Comparison of ENCODE assay signal across 11 mouse cellular contexts in genomic region chr13:109775197-109775596, GRCm38 (mm10).
DNase-seq lines count a peak whose midpoint lies in the region; ATAC-seq and TF ChIP-seq lines count a peak whose summit lies in the region.
"Had no signal": no experiment of that assay in that cellular context is flagged by ENCODE, and none has a peak within 500 bp of the region (broad histone marks: within the 10 kb centered on the region; RNA-seq: fewer than 3 reads in every experiment).

No protein-coding gene starts in this region.

- no peak overlapping the region for H3K4me2 ChIP-seq in forebrain, embryonic 14.5 days (ENCODE audit: low read length)
- H3K4me2 ChIP-seq in forebrain, embryonic 15.5 days (replicated peaks): no peak overlapping the region
- H3K4me2 ChIP-seq in midbrain, embryonic 13.5 days (replicated peaks): no peak overlapping the region
- H3K4me2 ChIP-seq in midbrain, embryonic 16.5 days (ENCODE audit: low read length): no peak overlapping the region
- H3K4me2 ChIP-seq in hindbrain, embryonic 12.5 days (replicated peaks): no peak overlapping the region
- H3K4me2 ChIP-seq in stomach, postnatal 0 days (replicated peaks; ENCODE audit: low read depth): no peak overlapping the region

- peak; percentile 43; the same call in 1 of the 2 replicates for ATAC-seq in forebrain, embryonic 14.5 days
- ATAC-seq in forebrain, embryonic 15.5 days (replicated peaks): no peak
- ATAC-seq in midbrain, embryonic 13.5 days: 0 out of 2 replicates have a peak, but pooled peaks have one; percentile 16
- ATAC-seq in midbrain, embryonic 16.5 days: no peak
- peak; percentile 65 for ATAC-seq in hindbrain, embryonic 12.5 days (ENCODE audit: low FRiP score)
- no peak for ATAC-seq in stomach, postnatal 0 days (ENCODE audit: low FRiP score, low TSS enrichment)

- H3K4me3 ChIP-seq in forebrain, embryonic 14.5 days (ENCODE audit: low read depth, low read length): no peak overlapping the region
- no peak overlapping the region for H3K4me3 ChIP-seq in forebrain, embryonic 15.5 days
- no peak overlapping the region for H3K4me3 ChIP-seq in midbrain, embryonic 13.5 days (replicated peaks)
- no peak overlapping the region for H3K4me3 ChIP-seq in midbrain, embryonic 16.5 days (ENCODE audit: low read depth, low read length)
- no peak overlapping the region for H3K4me3 ChIP-seq in hindbrain, embryonic 12.5 days
- H3K4me3 ChIP-seq in stomach, postnatal 0 days (ENCODE audit: low read depth, low read length): no peak overlapping the region

- H3K27me3 ChIP-seq in forebrain, embryonic 14.5 days (replicated peaks; ENCODE audit: control insufficient read depth, insufficient read depth, low read length): no peaks in the 10 kb centered on the region
- no peaks in the 10 kb centered on the region for H3K27me3 ChIP-seq in forebrain, embryonic 15.5 days
- H3K27me3 ChIP-seq in midbrain, embryonic 13.5 days: no peaks in the 10 kb centered on the region
- H3K27me3 ChIP-seq in midbrain, embryonic 16.5 days (ENCODE audit: control insufficient read depth, insufficient read depth, low read depth, low read length): no peaks in the 10 kb centered on the region
- H3K27me3 ChIP-seq in hindbrain, embryonic 12.5 days: no peaks in the 10 kb centered on the region
- H3K27me3 ChIP-seq in stomach, postnatal 0 days (ENCODE audit: control insufficient read depth, insufficient read depth, low read length): no peaks in the 10 kb centered on the region

- TF ChIP-seq CTCF in stomach, postnatal 0 days (IDR thresholded peaks at IDR 0.05; ENCODE audit: low read depth): no peak

- no peaks in the 10 kb centered on the region for H3K36me3 ChIP-seq in forebrain, embryonic 14.5 days (ENCODE audit: control insufficient read depth, insufficient read depth, low read length)
- no peaks in the 10 kb centered on the region; the same call in 1 of the 2 replicates for H3K36me3 ChIP-seq in forebrain, embryonic 15.5 days
- 0 out of 2 replicates have a peak, but pooled peaks cover 4% of the 10 kb centered on the region for H3K36me3 ChIP-seq in midbrain, embryonic 13.5 days
- no peaks in the 10 kb centered on the region for H3K36me3 ChIP-seq in midbrain, embryonic 16.5 days (ENCODE audit: control insufficient read depth, insufficient read depth, low read length)
- no peaks in the 10 kb centered on the region for H3K36me3 ChIP-seq in hindbrain, embryonic 12.5 days
- H3K36me3 ChIP-seq in stomach, postnatal 0 days (ENCODE audit: control insufficient read depth, insufficient read depth, low read length): no peaks in the 10 kb centered on the region

- TF ChIP-seq EP300 in stomach, postnatal 0 days (optimal IDR thresholded peaks at IDR 0.05): no peak

- DNase-seq in forebrain, embryonic 14.5 days (ENCODE audit: low spot score): peak; percentile 40
- peak; percentile 50 for DNase-seq in retina, embryonic 14.5 days (ENCODE audit: low spot score)
- DNase-seq in stomach, postnatal 0 days (ENCODE audit: low spot score): no peak
- no peak for DNase-seq in layer of hippocampus, postnatal 25 days (ENCODE audit: extremely low spot score in 1 of 2, low spot score in 1 of 2)
- DNase-seq: adrenal gland, postnatal 25 days; spleen, adult 18-20 months; thymus, postnatal 14 days had no signal

- H3K9me3 ChIP-seq in forebrain, embryonic 14.5 days (replicated peaks; ENCODE audit: control insufficient read depth, low read length): no peaks in the 10 kb centered on the region
- H3K9me3 ChIP-seq in forebrain, embryonic 15.5 days: no peaks in the 10 kb centered on the region
- no peaks in the 10 kb centered on the region for H3K9me3 ChIP-seq in midbrain, embryonic 13.5 days
- H3K9me3 ChIP-seq in midbrain, embryonic 16.5 days (replicated peaks; ENCODE audit: control insufficient read depth, low read length, poor library complexity, severe bottlenecking): no peaks in the 10 kb centered on the region
- no peaks in the 10 kb centered on the region for H3K9me3 ChIP-seq in hindbrain, embryonic 12.5 days (replicated peaks)
- H3K9me3 ChIP-seq in stomach, postnatal 0 days (ENCODE audit: control insufficient read depth, low read length): no peaks in the 10 kb centered on the region

- H3K9ac ChIP-seq in forebrain, embryonic 14.5 days (ENCODE audit: low read length): no peak overlapping the region
- no peak overlapping the region for H3K9ac ChIP-seq in forebrain, embryonic 15.5 days (replicated peaks)
- no peak overlapping the region for H3K9ac ChIP-seq in midbrain, embryonic 13.5 days (replicated peaks)
- no peak overlapping the region for H3K9ac ChIP-seq in midbrain, embryonic 16.5 days (ENCODE audit: low read depth, low read length)
- no peak overlapping the region for H3K9ac ChIP-seq in hindbrain, embryonic 12.5 days
- H3K9ac ChIP-seq in stomach, postnatal 0 days (ENCODE audit: low read length): no peak overlapping the region

- peaks cover 6% of the 10 kb centered on the region; the same call in 1 of the 2 replicates for H3K4me1 ChIP-seq in forebrain, embryonic 14.5 days (ENCODE audit: control insufficient read depth, insufficient read depth, low read length)
- H3K4me1 ChIP-seq in forebrain, embryonic 15.5 days: peaks cover 19% of the 10 kb centered on the region
- peaks cover 30% of the 10 kb centered on the region for H3K4me1 ChIP-seq in midbrain, embryonic 13.5 days (replicated peaks)
- peaks cover 8% of the 10 kb centered on the region for H3K4me1 ChIP-seq in midbrain, embryonic 16.5 days (ENCODE audit: control insufficient read depth, insufficient read depth, low read length)
- H3K4me1 ChIP-seq in hindbrain, embryonic 12.5 days: peaks cover 20% of the 10 kb centered on the region
- no peaks in the 10 kb centered on the region for H3K4me1 ChIP-seq in stomach, postnatal 0 days (replicated peaks; ENCODE audit: control insufficient read depth, insufficient read depth)

- 12% methylated on average over 5 of the region's 5 CpGs for WGBS in forebrain, embryonic 14.5 days
- 10% methylated on average over 5 of the region's 5 CpGs for WGBS in forebrain, embryonic 15.5 days
- WGBS in midbrain, embryonic 13.5 days: 29% methylated on average over 5 of the region's 5 CpGs
- 26% methylated on average over 5 of the region's 5 CpGs for WGBS in midbrain, embryonic 16.5 days
- 19% methylated on average over 5 of the region's 5 CpGs for WGBS in hindbrain, embryonic 12.5 days
- 64% methylated on average over 5 of the region's 5 CpGs for WGBS in stomach, postnatal 0 days

- no peak overlapping the region for H3K27ac ChIP-seq in forebrain, embryonic 14.5 days (ENCODE audit: low read depth, low read length)
- H3K27ac ChIP-seq in forebrain, embryonic 15.5 days (replicated peaks): no peak overlapping the region
- no peak overlapping the region for H3K27ac ChIP-seq in midbrain, embryonic 13.5 days
- no peak overlapping the region for H3K27ac ChIP-seq in midbrain, embryonic 16.5 days (ENCODE audit: low read length)
- H3K27ac ChIP-seq in hindbrain, embryonic 12.5 days: no peak overlapping the region
- H3K27ac ChIP-seq in stomach, postnatal 0 days (replicated peaks): no peak overlapping the region

Comparison
In these comparisons a context has a peak if more than half of its experiments do, and no peak if none do; other contexts are left out.
1. ATAC-seq: peak in forebrain, embryonic 14.5 days (single experiment), midbrain, embryonic 13.5 days (single experiment) and hindbrain, embryonic 12.5 days (single experiment); none in forebrain, embryonic 15.5 days (single experiment), midbrain, embryonic 16.5 days (single experiment) and stomach, postnatal 0 days (single experiment).
2. DNase-seq: peak in forebrain, embryonic 14.5 days (single experiment) and retina, embryonic 14.5 days (single experiment); none in stomach, postnatal 0 days (single experiment) and layer of hippocampus, postnatal 25 days (0 of 2).